Mouse (Mus musculus) liver, adult 2 months (tissue): ENCODE measurements around the gene Ptprn.

Source experiments
- CTCF ChIP-seq: fragments of 200-500 bp; IDR thresholded peaks from 2 replicates; pipeline ENCODE4 v1.5.1; 2011; ENCODE audit warnings: low read depth, low read length, control low read depth
- POLR2A ChIP-seq: fragments of 200-500 bp; IDR thresholded peaks from 2 replicates; pipeline ENCODE4 v1.6.1; 2011; ENCODE audit warnings: low read length, control low read depth; ENCODE audit not compliant: insufficient read depth; ENCODE audit errors: extremely low read depth

GRCm38 (mm10) chr1:75218227-75219001, 45.9 kb downstream of the Ptprn start:
- TF ChIP-seq CTCF, result no peak
- TF ChIP-seq POLR2A, result no peak
